Mouse (Mus musculus) small intestine, adult 2 months (tissue): ENCODE measurements around the gene Stx3.

Experiments
- CTCF ChIP-seq: fragments of 200-500 bp; IDR thresholded peaks from 2 replicates; pipeline ENCODE4 v1.5.1; 2012; ENCODE audit warnings: low read depth, mild to moderate bottlenecking, control low read depth, inconsistent platforms, low read length, moderate library complexity, mixed read lengths; ENCODE audit not compliant: insufficient replicate concordance, insufficient read length; ENCODE audit errors: extremely low read depth
- POLR2A ChIP-seq: fragments of 200-500 bp; IDR thresholded peaks from 2 replicates; pipeline ENCODE4 v1.6.1; 2012; ENCODE audit warnings: low read depth, mild to moderate bottlenecking, control low read depth, inconsistent platforms, low read length, moderate library complexity

- no peak for TF ChIP-seq CTCF
- TF ChIP-seq POLR2A: no peak
These were observed 27.1 kb upstream of the Stx3 start for GRCm38 (mm10) chr19:11846333-11846732.
